Mouse (Mus musculus): ENCODE data around the gene Ccl22. TPM values are rescaled to one million over a fixed set of nuclear protein-coding genes. Genes with fewer than 3 reads are reported as not detected.

Gene Ccl22
- polyA plus RNA-seq, 1 experiment from 2014 or later = not detected

- H3K9ac ChIP-seq = no peak overlapping the region
- H3K27ac ChIP-seq = no peak overlapping the region
- ATAC-seq (replicated peaks; ENCODE audit: insufficient number of reproducible peaks, insufficient read depth, low FRiP score, low read depth) = 0 out of 2 replicates have a peak, but pooled peaks have one; percentile 7
- peak overlapping the region; percentile 41 for H3K4me2 ChIP-seq
- no peaks in the 10 kb centered on the region for H3K9me3 ChIP-seq (replicated peaks)
- no peaks in the 10 kb centered on the region for H3K36me3 ChIP-seq
- WGBS = 42% methylated on average over 5 of the region's 5 CpGs
- H3K27me3 ChIP-seq = no peaks in the 10 kb centered on the region
- peak overlapping the region; percentile 18 for H3K4me3 ChIP-seq
- peaks cover 5% of the 10 kb centered on the region for H3K4me1 ChIP-seq (replicated peaks)
These were observed 9.8 kb upstream of the Ccl22 start for GRCm38 (mm10) chr8:94735426-94736094.

GRCm38 (mm10) chr8:94739829-94740228, 5.6 kb upstream of the Ccl22 start:
- ATAC-seq (replicated peaks; ENCODE audit: insufficient number of reproducible peaks, insufficient read depth, low FRiP score, low read depth) = no peak
- H3K4me3 ChIP-seq = no peak overlapping the region
- WGBS = 77% methylated on average over 6 of the region's 6 CpGs
- no peak overlapping the region for H3K27ac ChIP-seq
- no peak overlapping the region for H3K4me2 ChIP-seq
- no peak overlapping the region for H3K9ac ChIP-seq
- H3K36me3 ChIP-seq = no peaks in the 10 kb centered on the region
- no peaks in the 10 kb centered on the region for H3K9me3 ChIP-seq (replicated peaks)
- peaks cover 5% of the 10 kb centered on the region for H3K4me1 ChIP-seq (replicated peaks)
- no peaks in the 10 kb centered on the region for H3K27me3 ChIP-seq

GRCm38 (mm10) chr8:94740591-94740990, 4.8 kb upstream of the Ccl22 start:
- no peak overlapping the region for H3K27ac ChIP-seq
- ATAC-seq (replicated peaks; ENCODE audit: insufficient number of reproducible peaks, insufficient read depth, low FRiP score, low read depth) = no peak
- no peak overlapping the region for H3K4me3 ChIP-seq
- 88% methylated on average over 3 of the region's 3 CpGs for WGBS
- peaks cover 5% of the 10 kb centered on the region; the same call in 1 of the 2 replicates for H3K4me1 ChIP-seq (replicated peaks)
- no peaks in the 10 kb centered on the region for H3K9me3 ChIP-seq (replicated peaks)
- no peak overlapping the region for H3K9ac ChIP-seq
- H3K4me2 ChIP-seq = no peak overlapping the region
- no peaks in the 10 kb centered on the region for H3K27me3 ChIP-seq
- H3K36me3 ChIP-seq = no peaks in the 10 kb centered on the region

- 85% methylated on average over 4 of the region's 4 CpGs for WGBS
These were observed 3.7 kb upstream of the Ccl22 start for GRCm38 (mm10) chr8:94741726-94742125.

GRCm38 (mm10) chr8:94744484-94744883, 906 bp upstream of the Ccl22 start:
- H3K27ac ChIP-seq = no peak overlapping the region
- no peaks in the 10 kb centered on the region for H3K36me3 ChIP-seq
- H3K9ac ChIP-seq = no peak overlapping the region
- no peak overlapping the region for H3K4me2 ChIP-seq
- no peaks in the 10 kb centered on the region for H3K9me3 ChIP-seq (replicated peaks)
- ATAC-seq (replicated peaks; ENCODE audit: insufficient number of reproducible peaks, insufficient read depth, low FRiP score, low read depth) = no peak
- H3K4me3 ChIP-seq = no peak overlapping the region
- WGBS = 88% methylated on average over 5 of the region's 5 CpGs
- no peaks in the 10 kb centered on the region for H3K4me1 ChIP-seq (replicated peaks)
- H3K27me3 ChIP-seq = no peaks in the 10 kb centered on the region; the same call in 1 of the 2 replicates

More at GRCm38 (mm10) chr8:94741726-94742125, 3.7 kb upstream of the Ccl22 start:
- Histone ChIP-seq H3K36me3 (no peaks in the 10 kb centered on the region), H3K9me3 (replicated peaks) (no peaks in the 10 kb centered on the region), H3K9ac (no peak overlapping the region), H3K27me3 (no peaks in the 10 kb centered on the region), H3K4me1 (replicated peaks) (no peaks in the 10 kb centered on the region), H3K4me2 (no peak overlapping the region), H3K27ac (no peak overlapping the region), H3K4me3 (no peak overlapping the region)
- no peak for ATAC-seq (replicated peaks; ENCODE audit: insufficient number of reproducible peaks, insufficient read depth, low FRiP score, low read depth)

- H3K4me2 ChIP-seq = no peak overlapping the region
- H3K36me3 ChIP-seq = no peaks in the 10 kb centered on the region
- ATAC-seq (replicated peaks; ENCODE audit: insufficient number of reproducible peaks, insufficient read depth, low FRiP score, low read depth) = no peak
- H3K4me1 ChIP-seq (replicated peaks) = no peaks in the 10 kb centered on the region
- no peak overlapping the region for H3K4me3 ChIP-seq
- no peak overlapping the region for H3K27ac ChIP-seq
- WGBS = 75% methylated on average over 9 of the region's 9 CpGs
- H3K27me3 ChIP-seq = no peaks in the 10 kb centered on the region; the same call in 1 of the 2 replicates
- H3K9me3 ChIP-seq (replicated peaks) = no peaks in the 10 kb centered on the region
- no peak overlapping the region for H3K9ac ChIP-seq
These were observed 418 bp upstream of the Ccl22 start for GRCm38 (mm10) chr8:94744972-94745371.

GRCm38 (mm10) chr8:94746832-94747231, 1.4 kb downstream of the Ccl22 start:
- Histone ChIP-seq H3K27me3 (no peaks in the 10 kb centered on the region; the same call in 1 of the 2 replicates), H3K36me3 (no peaks in the 10 kb centered on the region), H3K4me3 (no peak overlapping the region), H3K27ac (no peak overlapping the region), H3K4me1 (replicated peaks) (no peaks in the 10 kb centered on the region), H3K9ac (no peak overlapping the region), H3K9me3 (replicated peaks) (no peaks in the 10 kb centered on the region), H3K4me2 (no peak overlapping the region)
- 69% methylated on average over 8 of the region's 8 CpGs for whole genome bisulfite sequencing
- no peak for ATAC-seq (replicated peaks; ENCODE audit: insufficient number of reproducible peaks, insufficient read depth, low FRiP score, low read depth)

GRCm38 (mm10) chr8:94748363-94748762, 3.0 kb downstream of the Ccl22 start:
- no peak overlapping the region for H3K9ac ChIP-seq
- 64% methylated on average over 4 of the region's 4 CpGs for WGBS
- no peak for ATAC-seq (replicated peaks; ENCODE audit: insufficient number of reproducible peaks, insufficient read depth, low FRiP score, low read depth)
- H3K27ac ChIP-seq = no peak overlapping the region
- no peaks in the 10 kb centered on the region; the same call in 1 of the 2 replicates for H3K27me3 ChIP-seq
- H3K9me3 ChIP-seq (replicated peaks) = no peaks in the 10 kb centered on the region
- H3K4me3 ChIP-seq = no peak overlapping the region
- no peak overlapping the region for H3K4me2 ChIP-seq
- no peaks in the 10 kb centered on the region for H3K36me3 ChIP-seq
- H3K4me1 ChIP-seq (replicated peaks) = no peaks in the 10 kb centered on the region

- Histone ChIP-seq H3K27me3 (no peaks in the 10 kb centered on the region; the same call in 1 of the 2 replicates), H3K4me3 (no peak overlapping the region), H3K9ac (no peak overlapping the region), H3K27ac (no peak overlapping the region), H3K4me2 (no peak overlapping the region), H3K36me3 (no peaks in the 10 kb centered on the region), H3K4me1 (replicated peaks) (no peaks in the 10 kb centered on the region), H3K9me3 (replicated peaks) (no peaks in the 10 kb centered on the region)
- ATAC-seq (replicated peaks; ENCODE audit: insufficient number of reproducible peaks, insufficient read depth, low FRiP score, low read depth) = no peak
- 78% methylated on average over 3 of the region's 3 CpGs for WGBS
These were observed 4.6 kb downstream of the Ccl22 start for GRCm38 (mm10) chr8:94749942-94750341.

- Histone ChIP-seq H3K4me3 (no peak overlapping the region), H3K27ac (no peak overlapping the region), H3K4me1 (replicated peaks) (no peaks in the 10 kb centered on the region), H3K9me3 (replicated peaks) (no peaks in the 10 kb centered on the region), H3K4me2 (no peak overlapping the region), H3K36me3 (no peaks in the 10 kb centered on the region), H3K9ac (no peak overlapping the region), H3K27me3 (no peaks in the 10 kb centered on the region; the same call in 1 of the 2 replicates)
- no peak for ATAC-seq (replicated peaks; ENCODE audit: insufficient number of reproducible peaks, insufficient read depth, low FRiP score, low read depth)
- 79% methylated on average over 10 of the region's 10 CpGs for WGBS
These were observed 5.8 kb downstream of the Ccl22 start for GRCm38 (mm10) chr8:94751023-94751849.

GRCm38 (mm10) chr8:94754006-94754405, 8.6 kb downstream of the Ccl22 start:
- ATAC-seq (replicated peaks; ENCODE audit: insufficient number of reproducible peaks, insufficient read depth, low FRiP score, low read depth) = no peak
- Histone ChIP-seq H3K4me3 (no peak overlapping the region), H3K27me3 (no peaks in the 10 kb centered on the region), H3K9ac (no peak overlapping the region), H3K4me2 (no peak overlapping the region), H3K27ac (no peak overlapping the region), H3K4me1 (replicated peaks) (no peaks in the 10 kb centered on the region), H3K9me3 (replicated peaks) (no peaks in the 10 kb centered on the region), H3K36me3 (no peaks in the 10 kb centered on the region)
- WGBS = 88% methylated on average over 2 of the region's 2 CpGs
